ENCODE assay signal across 8 mouse cellular contexts in the genomic region with DNA sequence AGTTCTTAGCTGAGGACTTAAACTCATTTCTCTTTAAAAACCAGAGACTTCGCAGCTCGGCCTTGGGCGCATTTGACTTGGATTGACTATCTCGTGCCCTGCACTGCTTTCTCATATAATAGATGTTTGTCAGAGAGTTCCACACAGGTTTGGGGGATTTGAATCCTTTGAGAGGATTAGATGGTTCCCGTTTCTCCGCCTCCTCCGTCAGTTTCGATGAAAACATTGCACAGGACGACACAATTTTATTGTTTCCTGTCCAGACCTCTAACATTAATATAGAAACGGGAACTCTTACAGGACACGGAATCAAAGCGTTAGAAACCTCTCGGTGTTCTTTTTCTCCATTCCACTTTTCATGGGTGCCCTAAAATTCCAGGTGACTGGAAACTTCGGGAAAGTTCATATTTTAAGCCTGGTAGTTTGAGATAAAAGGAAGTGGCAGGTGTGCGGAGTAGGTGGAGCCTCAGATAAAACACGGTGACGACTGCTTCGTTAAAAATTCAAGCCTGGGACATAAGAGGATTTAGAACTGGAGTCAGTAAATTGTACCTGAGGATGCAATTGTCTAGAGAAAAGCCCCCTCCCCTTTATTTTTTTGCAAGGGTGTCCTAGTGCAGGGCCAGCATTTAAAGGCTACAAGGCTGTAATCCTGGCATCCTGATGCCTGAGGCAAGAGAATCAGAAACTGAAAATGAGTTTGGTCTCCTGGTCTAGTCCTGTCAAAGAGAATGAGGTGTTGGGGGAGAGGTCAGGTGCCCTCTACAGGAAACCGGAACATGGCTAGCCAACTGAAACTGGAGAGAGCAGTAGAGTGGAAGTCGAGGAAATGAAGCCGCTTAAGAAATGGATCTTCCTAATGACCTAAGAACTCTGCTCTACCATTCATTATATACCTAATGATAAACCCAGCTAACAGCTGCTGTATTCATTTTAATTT. TPM values are rescaled to one million over a fixed set of nuclear protein-coding genes. Genes with fewer than 3 reads are reported as not detected.
DNase-seq lines count a peak whose midpoint lies in the region; ATAC-seq and TF ChIP-seq lines count a peak whose summit lies in the region.

No protein-coding gene starts in this region.

- peak overlapping the region; percentile 95 for H3K9ac ChIP-seq in kidney, embryonic 15.5 days
- peak overlapping the region; percentile 90 for H3K9ac ChIP-seq in forebrain, postnatal 0 days
- H3K9ac ChIP-seq in liver, embryonic 11.5 days (ENCODE audit: low read depth, low read length): peak overlapping the region; percentile 95
- peak overlapping the region; percentile 90 for H3K9ac ChIP-seq in neural tube, embryonic 11.5 days (ENCODE audit: low read length)

- peak overlapping the region; percentile 77 for H3K4me2 ChIP-seq in kidney, embryonic 15.5 days
- peak overlapping the region; percentile 82 for H3K4me2 ChIP-seq in forebrain, postnatal 0 days (ENCODE audit: low read depth)
- H3K4me2 ChIP-seq in liver, embryonic 11.5 days: peak overlapping the region; percentile 71
- H3K4me2 ChIP-seq in neural tube, embryonic 11.5 days (ENCODE audit: low read depth): peak overlapping the region; percentile 71

- H3K4me1 ChIP-seq in kidney, embryonic 15.5 days: peaks cover 12% of the 10 kb centered on the region; the same call in 1 of the 2 replicates
- H3K4me1 ChIP-seq in forebrain, postnatal 0 days (ENCODE audit: insufficient read depth): no peaks in the 10 kb centered on the region
- peaks cover 10% of the 10 kb centered on the region; the same call in 1 of the 2 replicates for H3K4me1 ChIP-seq in liver, embryonic 11.5 days (replicated peaks; ENCODE audit: control insufficient read depth, insufficient read depth, low read length)
- 0 out of 2 replicates have a peak, but pooled peaks cover 2% of the 10 kb centered on the region for H3K4me1 ChIP-seq in neural tube, embryonic 11.5 days (ENCODE audit: control insufficient read depth, insufficient read depth, low read length)

- peak overlapping the region; percentile 93 for H3K4me3 ChIP-seq in kidney, embryonic 15.5 days (replicated peaks)
- H3K4me3 ChIP-seq in forebrain, postnatal 0 days (ENCODE audit: low read depth, low read length): peak overlapping the region; percentile 93
- peak overlapping the region; percentile 92 for H3K4me3 ChIP-seq in liver, embryonic 11.5 days (ENCODE audit: low read depth, low read length)
- H3K4me3 ChIP-seq in neural tube, embryonic 11.5 days (ENCODE audit: low read depth, low read length): peak overlapping the region; percentile 76

- H3K27me3 ChIP-seq in kidney, embryonic 15.5 days: no peaks in the 10 kb centered on the region
- H3K27me3 ChIP-seq in forebrain, postnatal 0 days (ENCODE audit: insufficient read depth, low read length): no peaks in the 10 kb centered on the region
- H3K27me3 ChIP-seq in liver, embryonic 11.5 days (replicated peaks; ENCODE audit: control insufficient read depth, insufficient read depth, low read length): no peaks in the 10 kb centered on the region
- H3K27me3 ChIP-seq in neural tube, embryonic 11.5 days (ENCODE audit: control insufficient read depth, insufficient read depth, low read length): no peaks in the 10 kb centered on the region

- intact Hi-C loops in gastrocnemius, postnatal 14 days (cut with DNase I; ENCODE audit: low total_unique reads): no loop called here

- ATAC-seq in kidney, embryonic 15.5 days (replicated peaks; ENCODE audit: low FRiP score): no peak
- no peak for ATAC-seq in forebrain, postnatal 0 days
- ATAC-seq in liver, embryonic 11.5 days (replicated peaks; ENCODE audit: low FRiP score): no peak
- ATAC-seq in neural tube, embryonic 11.5 days (ENCODE audit: insufficient read depth, low FRiP score, low TSS enrichment): no peak

- H3K9me3 ChIP-seq in kidney, embryonic 15.5 days (replicated peaks): no peaks in the 10 kb centered on the region
- no peaks in the 10 kb centered on the region for H3K9me3 ChIP-seq in forebrain, postnatal 0 days (ENCODE audit: low read length)
- no peaks in the 10 kb centered on the region for H3K9me3 ChIP-seq in liver, embryonic 11.5 days (ENCODE audit: control insufficient read depth, low read length)
- no peaks in the 10 kb centered on the region for H3K9me3 ChIP-seq in neural tube, embryonic 11.5 days (ENCODE audit: control insufficient read depth, low read length)

- peak overlapping the region; percentile 94 for H3K27ac ChIP-seq in kidney, embryonic 15.5 days
- peak overlapping the region; percentile 90 for H3K27ac ChIP-seq in forebrain, postnatal 0 days (ENCODE audit: low read depth, low read length)
- H3K27ac ChIP-seq in liver, embryonic 11.5 days (ENCODE audit: low read depth, low read length): peak overlapping the region; percentile 86
- H3K27ac ChIP-seq in neural tube, embryonic 11.5 days (ENCODE audit: low read depth, low read length): peak overlapping the region; percentile 67; the same call in 1 of the 2 replicates

- peaks cover 35% of the 10 kb centered on the region for H3K36me3 ChIP-seq in kidney, embryonic 15.5 days
- peaks cover 30% of the 10 kb centered on the region for H3K36me3 ChIP-seq in forebrain, postnatal 0 days (ENCODE audit: insufficient read depth)
- peaks cover 26% of the 10 kb centered on the region for H3K36me3 ChIP-seq in liver, embryonic 11.5 days (ENCODE audit: control insufficient read depth, insufficient read depth, low read length)
- H3K36me3 ChIP-seq in neural tube, embryonic 11.5 days (ENCODE audit: control insufficient read depth, insufficient read depth, low read length): peaks cover 14% of the 10 kb centered on the region

- no peak for TF ChIP-seq CTCF in forebrain, postnatal 0 days (IDR thresholded peaks at IDR 0.05; ENCODE audit: low read depth)

- WGBS in kidney, embryonic 15.5 days: under 1% methylated on average over 21 of the region's 21 CpGs
- WGBS in forebrain, postnatal 0 days: under 1% methylated on average over 21 of the region's 21 CpGs
- under 1% methylated on average over 21 of the region's 21 CpGs for WGBS in liver, embryonic 11.5 days
- under 1% methylated on average over 21 of the region's 21 CpGs for WGBS in neural tube, embryonic 11.5 days

- no peak for DNase-seq in kidney, adult 11 months
- peak; percentile 38 for DNase-seq in adipocyte (ENCODE audit: low spot score)
- DNase-seq in forebrain, postnatal 0 days: no peak
- no peak for DNase-seq in liver, embryonic 11.5 days (ENCODE audit: low spot score)
- DNase-seq in neural tube, embryonic 11.5 days (ENCODE audit: low spot score): peak; percentile 30
- DNase-seq in left cerebral cortex, adult 8-10 months (ENCODE audit: low spot score in 2 of 2): no peak
- no peak for DNase-seq in gastrocnemius, postnatal 14 days

RNA-seq across cellular contexts. Expression of gene Casp2, which starts 0.9 kb away (rescaled TPM):
- 57.0 and 60.0 TPM in 2 replicates for polyA plus RNA-seq in kidney, embryonic 15.5 days (2015; fragmentation: Nextera tagmentation; extraction: Ambion mirVana)
- 35.0 and 54.0 TPM in 2 replicates for total RNA-seq in forebrain, postnatal 0 days (2014; rRNA removed)
- polyA plus RNA-seq in forebrain, postnatal 0 days (2015; fragmentation: Nextera tagmentation; extraction: Ambion mirVana): 21.3 and 24.7 TPM in 2 replicates
- polyA plus RNA-seq in liver, embryonic 11.5 days (2014; fragmentation: Nextera tagmentation; extraction: Ambion mirVana): 44.5 and 46.1 TPM in 2 replicates
- polyA plus RNA-seq in neural tube, embryonic 11.5 days (2014; fragmentation: Nextera tagmentation; extraction: Ambion mirVana): 69.2 and 72.0 TPM in 2 replicates
- total RNA-seq in left cerebral cortex, adult 8-10 months (2022): 10 to 100 TPM; 20.7 to 22.6 (median 22.0) TPM
- 1 to 10 TPM; 6.7 to 7.6 TPM for total RNA-seq in gastrocnemius, postnatal 14 days (2021)

RNA-seq across cellular contexts. Expression of gene Tmem139, which starts 3.9 kb away (rescaled TPM):
- 3.0 and 3.1 TPM in 2 replicates for polyA plus RNA-seq in kidney, embryonic 15.5 days (2015; fragmentation: Nextera tagmentation; extraction: Ambion mirVana)
- total RNA-seq in forebrain, postnatal 0 days (2014; rRNA removed): not detected in 2 replicates
- 0.24 TPM in 1 of 2 replicates, not detected in the other for polyA plus RNA-seq in forebrain, postnatal 0 days (2015; fragmentation: Nextera tagmentation; extraction: Ambion mirVana)
- polyA plus RNA-seq in liver, embryonic 11.5 days (2014; fragmentation: Nextera tagmentation; extraction: Ambion mirVana): 0.38 TPM in 1 of 2 replicates, not detected in the other
- 0.27 and 0.35 TPM in 2 replicates for polyA plus RNA-seq in neural tube, embryonic 11.5 days (2014; fragmentation: Nextera tagmentation; extraction: Ambion mirVana)
- not detected for total RNA-seq in left cerebral cortex, adult 8-10 months (2022)
- total RNA-seq in gastrocnemius, postnatal 14 days (2021): not detected

RNA-seq across cellular contexts. Expression of gene Gstk1, which starts 19.9 kb away (rescaled TPM):
- polyA plus RNA-seq in kidney, embryonic 15.5 days (2015; fragmentation: Nextera tagmentation; extraction: Ambion mirVana): 31.0 and 33.4 TPM in 2 replicates
- 6.8 and 7.3 TPM in 2 replicates for total RNA-seq in forebrain, postnatal 0 days (2014; rRNA removed)
- polyA plus RNA-seq in forebrain, postnatal 0 days (2015; fragmentation: Nextera tagmentation; extraction: Ambion mirVana): 9.4 and 9.8 TPM in 2 replicates
- 10.4 and 13.0 TPM in 2 replicates for polyA plus RNA-seq in liver, embryonic 11.5 days (2014; fragmentation: Nextera tagmentation; extraction: Ambion mirVana)
- 21.0 and 21.2 TPM in 2 replicates for polyA plus RNA-seq in neural tube, embryonic 11.5 days (2014; fragmentation: Nextera tagmentation; extraction: Ambion mirVana)
- 10 to 100 TPM; 11.3 to 13.8 (median 11.7) TPM for total RNA-seq in left cerebral cortex, adult 8-10 months (2022)
- 10 to 100 TPM; 18.0 to 18.3 TPM for total RNA-seq in gastrocnemius, postnatal 14 days (2021)

RNA-seq across cellular contexts. Expression of gene Clcn1, which starts 20.8 kb away (rescaled TPM):
- polyA plus RNA-seq in kidney, embryonic 15.5 days (2015; fragmentation: Nextera tagmentation; extraction: Ambion mirVana): 0.18 and 0.28 TPM in 2 replicates
- 1.8 and 3.3 TPM in 2 replicates for total RNA-seq in forebrain, postnatal 0 days (2014; rRNA removed)
- polyA plus RNA-seq in forebrain, postnatal 0 days (2015; fragmentation: Nextera tagmentation; extraction: Ambion mirVana): 0.55 and 0.74 TPM in 2 replicates
- 0.23 and 0.29 TPM in 2 replicates for polyA plus RNA-seq in liver, embryonic 11.5 days (2014; fragmentation: Nextera tagmentation; extraction: Ambion mirVana)
- 0.92 and 1.7 TPM in 2 replicates for polyA plus RNA-seq in neural tube, embryonic 11.5 days (2014; fragmentation: Nextera tagmentation; extraction: Ambion mirVana)
- 1 to 10 TPM; 4.3 to 4.8 (median 4.4) TPM for total RNA-seq in left cerebral cortex, adult 8-10 months (2022)
- total RNA-seq in gastrocnemius, postnatal 14 days (2021): 10 to 100 TPM; 91.9 to 94.4 TPM

RNA-seq across cellular contexts. Expression of gene Tas2r144, which starts 50.5 kb away (rescaled TPM):
- polyA plus RNA-seq in kidney, embryonic 15.5 days (2015; fragmentation: Nextera tagmentation; extraction: Ambion mirVana): not detected in 2 replicates
- not detected in 2 replicates for total RNA-seq in forebrain, postnatal 0 days (2014; rRNA removed)
- polyA plus RNA-seq in forebrain, postnatal 0 days (2015; fragmentation: Nextera tagmentation; extraction: Ambion mirVana): not detected in 2 replicates
- polyA plus RNA-seq in liver, embryonic 11.5 days (2014; fragmentation: Nextera tagmentation; extraction: Ambion mirVana): not detected in 2 replicates
- polyA plus RNA-seq in neural tube, embryonic 11.5 days (2014; fragmentation: Nextera tagmentation; extraction: Ambion mirVana): not detected in 2 replicates
- total RNA-seq in left cerebral cortex, adult 8-10 months (2022): not detected
- total RNA-seq in gastrocnemius, postnatal 14 days (2021): not detected

Comparison
In these comparisons a context has a peak if more than half of its experiments do, and no peak if none do; other contexts are left out.
1. DNase-seq: peak in adipocyte (single experiment) and neural tube, embryonic 11.5 days (single experiment); none in kidney, adult 11 months (single experiment), forebrain, postnatal 0 days (single experiment), liver, embryonic 11.5 days (single experiment), left cerebral cortex, adult 8-10 months (0 of 2) and gastrocnemius, postnatal 14 days (single experiment).
2. Peak in every context shown above with its lines, with median percentiles within 50 percentile points of each other: H3K27ac ChIP-seq, H3K4me2 ChIP-seq, H3K4me3 ChIP-seq and H3K9ac ChIP-seq.